In genomic region chr4:125145213-125145612, GRCm38 (mm10) we compare ENCODE assay signal across 10 mouse cellular contexts. TPM values are rescaled to one million over a fixed set of nuclear protein-coding genes. Genes with fewer than 3 reads are reported as not detected.
DNase-seq lines count a peak whose midpoint lies in the region; ATAC-seq lines count a peak whose summit lies in the region.
"Had no signal": no experiment of that assay in that cellular context is flagged by ENCODE, and none has a peak within 500 bp of the region (broad histone marks: within the 10 kb centered on the region; RNA-seq: fewer than 3 reads in every experiment).

No protein-coding gene starts in this region.

- peak; percentile 88 for ATAC-seq in granulocyte monocyte progenitor cell, adult 5-6 weeks (replicated peaks; ENCODE audit: poor library complexity, severe bottlenecking)
- ATAC-seq in megakaryocyte progenitor cell, adult 5-6 weeks (replicated peaks; ENCODE audit: poor library complexity): peak; percentile 94

- no peaks in the 10 kb centered on the region for H3K36me3 ChIP-seq in embryonic facial prominence, embryonic 10.5 days (replicated peaks)
- H3K36me3 ChIP-seq: liver, embryonic 13.5 days; neural tube, embryonic 13.5 days had no signal

- H3K9me3 ChIP-seq in embryonic facial prominence, embryonic 10.5 days: no peaks in the 10 kb centered on the region
- H3K9me3 ChIP-seq: liver, embryonic 13.5 days; neural tube, embryonic 13.5 days had no signal

- peaks cover 41% of the 10 kb centered on the region for H3K27me3 ChIP-seq in embryonic facial prominence, embryonic 10.5 days (replicated peaks; ENCODE audit: low read depth, poor library complexity, severe bottlenecking)

- no peak overlapping the region for H3K27ac ChIP-seq in embryonic facial prominence, embryonic 10.5 days (replicated peaks)
- H3K27ac ChIP-seq: liver, embryonic 13.5 days; neural tube, embryonic 13.5 days had no signal

- H3K4me3 ChIP-seq in embryonic facial prominence, embryonic 10.5 days: no peak overlapping the region
- H3K4me3 ChIP-seq: liver, embryonic 13.5 days; neural tube, embryonic 13.5 days had no signal

- H3K4me1 ChIP-seq in embryonic facial prominence, embryonic 10.5 days: peaks cover 12% of the 10 kb centered on the region
- H3K4me1 ChIP-seq: liver, embryonic 13.5 days had no signal

- 35% methylated on average over 10 of the region's 10 CpGs for WGBS in embryonic facial prominence, embryonic 10.5 days

- DNase-seq in adrenal gland, adult 2 months: peak; percentile 77
- no peak for DNase-seq in adrenal gland, postnatal 4 days (ENCODE audit: low spot score in 2 of 2)
- peak; percentile 85 for DNase-seq in layer of hippocampus, adult 9-11 months
- no peak for DNase-seq in layer of hippocampus, adult 9-10 months (ENCODE audit: low spot score)
- DNase-seq in thymus, postnatal 10 days (ENCODE audit: low spot score in 2 of 2): no peak
- no peak for DNase-seq in embryonic facial prominence, embryonic 10.5 days (ENCODE audit: low spot score)
- DNase-seq: liver, embryonic 13.5 days had no signal

RNA-seq across cellular contexts. Expression of gene Zc3h12a, which starts 17.6 kb away (rescaled TPM):
- total RNA-seq in adrenal gland, adult 2 months (2021): 1 to 10 TPM; 6.0 to 7.0 TPM
- 7.8 and 8.9 TPM in 2 replicates for polyA plus RNA-seq in adrenal gland, adult 2 months (2012; rRNA removed)
- total RNA-seq in adrenal gland, postnatal 4 days (2021): 1 to 10 TPM; 7.1 to 8.8 TPM
- 11.4 and 12.1 TPM in 2 replicates for total RNA-seq in granulocyte monocyte progenitor cell, adult 5-6 weeks (2014; fragmentation: Nextera tagmentation)
- total RNA-seq in granulocyte monocyte progenitor cell, adult 5-6 weeks (2017): 2.6 and 2.8 TPM in 2 replicates
- 6.0 and 6.2 TPM in 2 replicates for total RNA-seq in megakaryocyte progenitor cell, adult 5-6 weeks (2015)
- 2.3 and 3.6 TPM in 2 replicates for total RNA-seq in megakaryocyte progenitor cell, adult 5-6 weeks (2017)
- polyA plus RNA-seq in embryonic facial prominence, embryonic 10.5 days (2016; fragmentation: Nextera tagmentation; extraction: Ambion mirVana): 0.49 and 0.64 TPM in 2 replicates

Comparison
In these comparisons a context has a peak if more than half of its experiments do, and no peak if none do; other contexts are left out.
1. DNase-seq: peak in adrenal gland, adult 2 months (single experiment) and layer of hippocampus, adult 9-11 months (single experiment); none in adrenal gland, postnatal 4 days (0 of 2), layer of hippocampus, adult 9-10 months (single experiment), thymus, postnatal 10 days (0 of 2) and embryonic facial prominence, embryonic 10.5 days (single experiment).